Mouse (Mus musculus) gastrocnemius, adult 18-20 months (tissue): Measurements from ENCODE around the gene Gm8279. TPM values are rescaled to one million over a fixed set of nuclear protein-coding genes. Genes with fewer than 3 reads are reported as not detected.
"Not testable (repeated sequence)": the region's sequence is repeated elsewhere in the genome, so short reads cannot be mapped to it uniquely, and the experiment has no call there.

Experiments
- DNase-seq: peaks from one replicate; pipeline ENCODE4 v3.0.0; 2021; ENCODE audit warnings: low spot score
- long read RNA-seq, 2 experiments: library from polyadenylated mRNA; stranded (forward); transcript quantifications; one replicate each; pipeline ENCODE4 v2.0.0; 2021
- total RNA-seq, 2 experiments: library from RNA; stranded (reverse); gene quantifications; 2 replicates each; pipeline ENCODE4 v1.2.3; 2021

Gene Gm8279
- not detected for total RNA-seq
- long read RNA-seq, experiment 1: 0 reads
- long read RNA-seq, experiment 2: 0 reads

DNA sequence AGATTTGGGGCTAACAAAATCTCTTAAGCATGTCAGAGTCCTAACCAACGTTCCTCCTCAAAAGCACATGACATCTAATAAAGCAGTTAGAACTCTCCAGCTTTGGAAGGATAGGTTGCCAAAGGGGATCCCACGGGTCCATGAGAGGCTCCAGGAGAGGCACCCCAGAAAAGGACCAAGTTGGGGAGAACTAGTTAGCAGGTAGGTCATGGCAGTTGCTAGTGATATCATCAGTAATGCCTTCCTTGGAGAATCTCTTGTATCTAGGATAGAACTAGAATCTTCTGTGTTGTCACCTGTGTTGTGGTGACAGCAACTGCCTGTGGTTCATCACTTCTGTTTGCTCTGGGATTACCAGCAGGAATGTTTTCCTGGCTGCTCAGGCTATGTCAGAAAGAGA lies at the start of gene Gm8279:
Gm8279 (plus strand) TSS at position 301 of the 400 bp plus-strand sequence.
- not testable (repeated sequence) for DNase-seq

DNA sequence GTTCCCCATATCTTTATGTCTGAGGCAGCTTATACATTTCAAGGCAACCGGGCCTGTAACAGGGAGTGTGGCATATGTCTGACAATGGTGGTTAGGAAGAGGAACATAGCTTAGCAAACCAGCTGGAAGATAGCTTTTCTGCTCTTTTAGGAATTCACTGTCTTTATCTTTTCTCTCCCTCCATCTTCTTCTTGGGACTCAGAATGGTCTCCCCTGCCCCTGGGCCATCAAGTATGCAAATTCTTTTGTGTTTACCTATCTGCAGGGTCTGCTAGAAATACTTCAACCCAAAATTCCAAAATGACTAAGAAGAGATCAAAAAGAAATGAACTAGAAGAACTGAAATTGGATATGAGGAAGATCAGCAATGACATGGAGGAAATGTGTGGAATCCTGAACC lies 32.9 kb downstream of the Gm8279 start, which contains the start of gene Gm3317:
Gm3317 (plus strand) TSS at position 301 of the 400 bp plus-strand sequence.
- DNase-seq: not testable (repeated sequence)

DNA sequence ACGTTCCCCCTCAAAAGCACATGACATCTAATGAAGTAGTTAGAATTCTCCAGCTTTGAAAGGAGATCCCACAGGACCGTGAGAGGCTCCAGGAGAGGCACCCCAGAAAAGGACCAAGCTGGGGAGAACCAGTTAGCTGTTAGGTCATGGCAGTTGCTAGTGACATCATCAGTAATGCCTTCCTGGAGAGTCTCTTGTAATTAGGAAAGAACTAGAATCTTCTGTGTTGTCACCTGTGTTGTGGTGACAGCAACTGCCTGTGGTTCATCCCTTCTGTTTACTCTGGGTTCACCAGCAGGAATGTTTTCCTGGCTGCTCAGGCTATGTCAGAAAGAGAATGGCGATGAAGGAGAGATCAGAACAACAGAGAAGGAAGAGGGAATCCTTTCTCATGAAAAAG lies 54.2 kb downstream of the Gm8279 start, which contains the start of gene Gm8271:
Gm8271 (plus strand) TSS at position 301 of the 400 bp plus-strand sequence.
- not testable (repeated sequence) for DNase-seq

Other genes starting within 250 kb of the Gm8279 start
- not detected for gene Gm3278, start 239.1 kb upstream of the Gm8279 start, total RNA-seq
- under 1 TPM in 1 of 2 experiments, not detected in 1; 0.50 TPM for gene Gm8297, start 147.6 kb upstream of the Gm8279 start, total RNA-seq
- not detected for gene Gm3298, start 115.6 kb upstream of the Gm8279 start, total RNA-seq
- not detected for gene 4930555G01Rik, start 80.9 kb upstream of the Gm8279 start, total RNA-seq
- gene Gm8281, start 60.5 kb upstream of the Gm8279 start, total RNA-seq: not detected
- not detected for gene Gm3317, start 33.0 kb downstream of the Gm8279 start, total RNA-seq
- not detected for gene Gm8271, start 54.3 kb downstream of the Gm8279 start, total RNA-seq
- not detected for gene Gm3526, start 129.1 kb downstream of the Gm8279 start, total RNA-seq
- not detected for gene Gm3542, start 203.4 kb downstream of the Gm8279 start, total RNA-seq